ENCODE assay signal across 12 mouse cellular contexts in genomic region chr11:96332618-96333032, GRCm38 (mm10). TPM values are rescaled to one million over a fixed set of nuclear protein-coding genes. Genes with fewer than 3 reads are reported as not detected.
A peak's percentile ranks its signal among the peaks of the same experiment; 100 is the strongest.
DNase-seq lines count a peak whose midpoint lies in the region; ATAC-seq and TF ChIP-seq lines count a peak whose summit lies in the region.
"Had no signal": no experiment of that assay in that cellular context is flagged by ENCODE, and none has a peak within 500 bp of the region (broad histone marks: within the 10 kb centered on the region; RNA-seq: fewer than 3 reads in every experiment).

No protein-coding gene starts in this region.

- no peak for DNase-seq in heart, postnatal 14 days
- no peak for DNase-seq in ES-E14 (ENCODE audit: low read depth, low spot score)
- no peak for DNase-seq in hindbrain, embryonic 10.5 days (ENCODE audit: low spot score)
- no peak for DNase-seq in liver, embryonic 13.5 days
- DNase-seq in cerebellum, adult 11-12 months = no peak
- no peak for DNase-seq in layer of hippocampus, adult 11-12 months (ENCODE audit: low spot score)
- DNase-seq in gastrocnemius, postnatal 10 days = no peak
- DNase-seq: right cerebral cortex, postnatal 25 days had no signal

- in situ Hi-C loops in ES-E14 (cut with MboI; ENCODE audit: low sequenced_read_pairs in 2 of 2, unreplicated experiment in 2 of 2) = loop anchor here (10.0 kb wide), 3 partner anchors 48 to 158 kb away; partner anchors contain the start of genes Hoxb13 (in 1 of the 2), Hoxb7 (in 1 of the 2) and Hoxb8 (in 1 of the 2)

- peak overlapping the region; percentile 58; the same call in 1 of the 2 replicates for H3K27ac ChIP-seq in heart, embryonic 15.5 days
- no peak overlapping the region for H3K27ac ChIP-seq in ES-E14 (ENCODE audit: insufficient read depth, low read depth, low read length, poor library complexity, severe bottlenecking)
- H3K27ac ChIP-seq in hindbrain, embryonic 10.5 days = peak overlapping the region; percentile 82
- H3K27ac ChIP-seq in liver, embryonic 13.5 days = 0 out of 2 replicates have a peak overlapping the region, but pooled peaks have one; percentile 21
- H3K27ac ChIP-seq: midbrain, embryonic 13.5 days had no signal

- peak overlapping the region; percentile 43 for H3K4me3 ChIP-seq in heart, embryonic 15.5 days
- peak overlapping the region; percentile 13 to 37; a peak in 2 of 4 replicates for H3K4me3 ChIP-seq in ES-E14 (ENCODE audit: insufficient read depth in 1 of 2, low read depth in 1 of 2, low read length in 2 of 2, poor library complexity in 1 of 2, severe bottlenecking in 1 of 2)
- peak overlapping the region; percentile 48 for H3K4me3 ChIP-seq in hindbrain, embryonic 10.5 days
- H3K4me3 ChIP-seq in liver, embryonic 13.5 days (replicated peaks) = peak overlapping the region; percentile 27
- H3K4me3 ChIP-seq: midbrain, embryonic 13.5 days had no signal

- H3K4me2 ChIP-seq in heart, embryonic 15.5 days = peak overlapping the region; percentile 52
- H3K4me2 ChIP-seq in liver, embryonic 13.5 days = peak overlapping the region; percentile 41
- H3K4me2 ChIP-seq: midbrain, embryonic 13.5 days had no signal

- H3K27me3 ChIP-seq in heart, embryonic 15.5 days = peaks cover 100% of the 10 kb centered on the region
- peaks cover 100% of the 10 kb centered on the region for H3K27me3 ChIP-seq in hindbrain, embryonic 10.5 days (ENCODE audit: insufficient read depth, poor library complexity, severe bottlenecking)
- H3K27me3 ChIP-seq in liver, embryonic 13.5 days = peaks cover 98% of the 10 kb centered on the region

- H3K4me1 ChIP-seq in heart, embryonic 15.5 days (replicated peaks) = peaks cover 6% of the 10 kb centered on the region; the same call in 1 of the 2 replicates
- no peaks in the 10 kb centered on the region for H3K4me1 ChIP-seq in ES-E14 (ENCODE audit: control insufficient read depth in 2 of 2, insufficient read depth in 2 of 2, low read length in 2 of 2, poor library complexity in 1 of 2)
- H3K4me1 ChIP-seq in hindbrain, embryonic 10.5 days (replicated peaks) = peaks cover 7% of the 10 kb centered on the region
- H3K4me1 ChIP-seq in liver, embryonic 13.5 days (replicated peaks) = 0 out of 2 replicates have a peak, but pooled peaks cover 4% of the 10 kb centered on the region

- no peak for ATAC-seq in heart, embryonic 15.5 days (replicated peaks; ENCODE audit: insufficient number of reproducible peaks, insufficient read depth, low FRiP score, low read depth)
- no peak for ATAC-seq in liver, embryonic 13.5 days (ENCODE audit: low read depth)
- ATAC-seq: midbrain, embryonic 13.5 days had no signal

- 6% methylated on average over 34 of the region's 35 CpGs for WGBS in heart, embryonic 15.5 days
- WGBS in hindbrain, embryonic 10.5 days = 1% methylated on average over 35 of the region's 35 CpGs
- 10% methylated on average over 35 of the region's 35 CpGs for WGBS in liver, embryonic 13.5 days (ENCODE audit: insufficient replicate concordance)

- no peaks in the 10 kb centered on the region for H3K9me3 ChIP-seq in heart, embryonic 15.5 days (replicated peaks)
- H3K9me3 ChIP-seq in ES-E14 (ENCODE audit: control insufficient read depth, insufficient read depth, low read depth, low read length) = no peaks in the 10 kb centered on the region
- H3K9me3 ChIP-seq in hindbrain, embryonic 10.5 days = no peaks in the 10 kb centered on the region
- no peaks in the 10 kb centered on the region for H3K9me3 ChIP-seq in liver, embryonic 13.5 days (replicated peaks)
- H3K9me3 ChIP-seq: midbrain, embryonic 13.5 days had no signal

- no peaks in the 10 kb centered on the region for H3K36me3 ChIP-seq in heart, embryonic 15.5 days
- H3K36me3 ChIP-seq in ES-E14 (ENCODE audit: control insufficient read depth, insufficient read depth, low read length, poor library complexity, severe bottlenecking) = no peaks in the 10 kb centered on the region
- H3K36me3 ChIP-seq in hindbrain, embryonic 10.5 days = no peaks in the 10 kb centered on the region
- no peaks in the 10 kb centered on the region for H3K36me3 ChIP-seq in liver, embryonic 13.5 days
- H3K36me3 ChIP-seq: midbrain, embryonic 13.5 days had no signal

- intact Hi-C loops in heart, postnatal 14 days (cut with DNase I) = no loop called here

- no peak overlapping the region for H3K9ac ChIP-seq in heart, embryonic 15.5 days
- H3K9ac ChIP-seq in ES-E14 (ENCODE audit: insufficient read depth, low read depth, low read length, poor library complexity, severe bottlenecking) = no peak overlapping the region
- H3K9ac ChIP-seq in liver, embryonic 13.5 days = no peak overlapping the region; the same call in 1 of the 2 replicates
- H3K9ac ChIP-seq: midbrain, embryonic 13.5 days had no signal

TF ChIP-seq in ES-E14, 5 proteins besides CTCF, POLR2A, EP300 and RAD21:
- TF ChIP-seq HCFC1 (IDR thresholded peaks at IDR 0.05; ENCODE audit: borderline replicate concordance, insufficient read depth, low read length) (no peak), CHD2 (IDR thresholded peaks at IDR 0.05; ENCODE audit: low read depth, low read length) (no peak), ZNF384 (IDR thresholded peaks at IDR 0.05; ENCODE audit: low read depth, low read length) (no peak), ZC3H11A (IDR thresholded peaks at IDR 0.05; ENCODE audit: borderline replicate concordance, low read depth, low read length) (no peak), MAFK (IDR thresholded peaks at IDR 0.05; ENCODE audit: insufficient read depth, low read depth, low read length) (no peak)

RNA-seq across cellular contexts. Expression of gene Hoxb3, which starts 9.5 kb away (rescaled TPM):
- 0.71 and 0.98 TPM in 2 replicates for polyA plus RNA-seq in heart, embryonic 15.5 days (2015; fragmentation: Nextera tagmentation; extraction: Ambion mirVana)
- total RNA-seq in heart, postnatal 14 days (2021) = under 1 TPM; 0.76 to 0.79 TPM
- 0.54 TPM in 1 of 2 replicates, not detected in the other for total RNA-seq in ES-E14 (2012; rRNA removed)
- polyA plus RNA-seq in hindbrain, embryonic 10.5 days (2016; fragmentation: Nextera tagmentation; extraction: Ambion mirVana) = 5.3 and 9.6 TPM in 2 replicates
- 0.08 and 0.13 TPM in 2 replicates for polyA plus RNA-seq in liver, embryonic 13.5 days (2015; fragmentation: Nextera tagmentation; extraction: Ambion mirVana)
- total RNA-seq in gastrocnemius, postnatal 10 days (2021) = 1 to 10 TPM in 1 of 2 experiments, under 1 TPM in 1; 0.89 to 1.6 TPM
- total RNA-seq: MEL had no signal

RNA-seq across cellular contexts. Expression of gene Hoxb4, which starts 14.6 kb away (rescaled TPM):
- 0.31 and 0.70 TPM in 2 replicates for polyA plus RNA-seq in heart, embryonic 15.5 days (2015; fragmentation: Nextera tagmentation; extraction: Ambion mirVana)
- total RNA-seq in heart, postnatal 14 days (2021) = 1 to 10 TPM; 1.0 to 1.3 TPM
- 0.21 and 1.2 TPM in 2 replicates for total RNA-seq in ES-E14 (2012; rRNA removed)
- polyA plus RNA-seq in hindbrain, embryonic 10.5 days (2016; fragmentation: Nextera tagmentation; extraction: Ambion mirVana) = 0.47 and 3.1 TPM in 2 replicates
- polyA plus RNA-seq in liver, embryonic 13.5 days (2015; fragmentation: Nextera tagmentation; extraction: Ambion mirVana) = 0.16 and 0.20 TPM in 2 replicates
- total RNA-seq in gastrocnemius, postnatal 10 days (2021) = 1 to 10 TPM in 1 of 2 experiments, under 1 TPM in 1; 0.45 to 1.1 TPM
- total RNA-seq: MEL had no signal
- polyA plus RNA-seq: midbrain, embryonic 13.5 days had no signal

RNA-seq across cellular contexts. Expression of gene Hoxb2, which starts 17.7 kb away (rescaled TPM):
- 3.7 and 6.8 TPM in 2 replicates for polyA plus RNA-seq in heart, embryonic 15.5 days (2015; fragmentation: Nextera tagmentation; extraction: Ambion mirVana)
- 1 to 10 TPM in 1 of 2 experiments, under 1 TPM in 1; 0.78 to 1.3 TPM for total RNA-seq in heart, postnatal 14 days (2021)
- 0.62 TPM in 1 of 2 replicates, not detected in the other for total RNA-seq in ES-E14 (2012; rRNA removed)
- polyA plus RNA-seq in hindbrain, embryonic 10.5 days (2016; fragmentation: Nextera tagmentation; extraction: Ambion mirVana) = 30.1 and 49.6 TPM in 2 replicates
- 1.2 and 1.7 TPM in 2 replicates for polyA plus RNA-seq in liver, embryonic 13.5 days (2015; fragmentation: Nextera tagmentation; extraction: Ambion mirVana)
- total RNA-seq in gastrocnemius, postnatal 10 days (2021) = 1 to 10 TPM in 1 of 2 experiments, under 1 TPM in 1; 0.66 to 1.3 TPM
- total RNA-seq: MEL had no signal

RNA-seq across cellular contexts. Expression of gene Hoxb5, which starts 29.5 kb away (rescaled TPM):
- 1.4 and 3.3 TPM in 2 replicates for polyA plus RNA-seq in heart, embryonic 15.5 days (2015; fragmentation: Nextera tagmentation; extraction: Ambion mirVana)
- under 1 TPM; 0.19 to 0.22 TPM for total RNA-seq in heart, postnatal 14 days (2021)
- total RNA-seq in ES-E14 (2012; rRNA removed) = 0.09 and 0.16 TPM in 2 replicates
- polyA plus RNA-seq in hindbrain, embryonic 10.5 days (2016; fragmentation: Nextera tagmentation; extraction: Ambion mirVana) = 0.14 and 6.3 TPM in 2 replicates
- 0.44 and 0.58 TPM in 2 replicates for polyA plus RNA-seq in liver, embryonic 13.5 days (2015; fragmentation: Nextera tagmentation; extraction: Ambion mirVana)
- 1 to 10 TPM in 1 of 2 experiments, under 1 TPM in 1; 0.89 to 1.3 TPM for total RNA-seq in gastrocnemius, postnatal 10 days (2021)
- total RNA-seq: MEL had no signal

RNA-seq across cellular contexts. Expression of gene Hoxb1, which starts 32.9 kb away (rescaled TPM):
- polyA plus RNA-seq in heart, embryonic 15.5 days (2015; fragmentation: Nextera tagmentation; extraction: Ambion mirVana) = not detected in 2 replicates
- total RNA-seq in heart, postnatal 14 days (2021) = not detected
- 0.37 and 0.49 TPM in 2 replicates for total RNA-seq in ES-E14 (2012; rRNA removed)
- 15.4 and 22.7 TPM in 2 replicates for polyA plus RNA-seq in hindbrain, embryonic 10.5 days (2016; fragmentation: Nextera tagmentation; extraction: Ambion mirVana)
- polyA plus RNA-seq in liver, embryonic 13.5 days (2015; fragmentation: Nextera tagmentation; extraction: Ambion mirVana) = 0.05 and 0.08 TPM in 2 replicates
- total RNA-seq in gastrocnemius, postnatal 10 days (2021) = not detected
- total RNA-seq: MEL had no signal
- polyA plus RNA-seq: large intestine, adult 2 months; midbrain, embryonic 13.5 days had no signal
